Mouse (Mus musculus): ENCODE data around the gene Mgp.

- no peak for TF ChIP-seq CTCF (IDR thresholded peaks at IDR 0.05; ENCODE audit: borderline replicate concordance, extremely low read depth, insufficient read depth, insufficient read length)
- TF ChIP-seq POLR2A (IDR thresholded peaks at IDR 0.05; ENCODE audit: borderline replicate concordance, extremely low read depth, insufficient read depth, insufficient read length, poor library complexity, severe bottlenecking), result no peak
Measured at GRCm38 (mm10) chr6:136854361-136854781, 21.3 kb downstream of the Mgp start.

All from brain, embryonic 14.5 days (tissue).